Mouse (Mus musculus) neutrophil, adult 5-6 weeks (primary cell): ENCODE results near the gene Susd1. TPM values are rescaled to one million over a fixed set of nuclear protein-coding genes. Genes with fewer than 3 reads are reported as not detected.
A peak's percentile ranks its signal among the peaks of the same experiment; 100 is the strongest.

Experiments
- ATAC-seq: fragments of 151-379, 151-347 bp; 2 replicates; pipeline ENCODE4 v1.8.0; 2017; ENCODE audit warnings: mild to moderate bottlenecking, moderate TSS enrichment; ENCODE audit not compliant: insufficient number of reproducible peaks, poor library complexity, low FRiP score, severe bottlenecking; ENCODE audit errors: extremely low read depth
- total RNA-seq: library from RNA; stranded (forward); fragments of 200-1000 nt; gene quantifications from 2 replicates; pipeline ENCODE4 v1.2.3, GENCODE M21; 2017

Gene Susd1
- total RNA-seq, 1 experiment from 2014 or later, result 111 TPM

GRCm38 (mm10) chr4:59331633-59332032 lies 106.8 kb downstream of the Susd1 start:
- peak; percentile 93 for ATAC-seq

DNA sequence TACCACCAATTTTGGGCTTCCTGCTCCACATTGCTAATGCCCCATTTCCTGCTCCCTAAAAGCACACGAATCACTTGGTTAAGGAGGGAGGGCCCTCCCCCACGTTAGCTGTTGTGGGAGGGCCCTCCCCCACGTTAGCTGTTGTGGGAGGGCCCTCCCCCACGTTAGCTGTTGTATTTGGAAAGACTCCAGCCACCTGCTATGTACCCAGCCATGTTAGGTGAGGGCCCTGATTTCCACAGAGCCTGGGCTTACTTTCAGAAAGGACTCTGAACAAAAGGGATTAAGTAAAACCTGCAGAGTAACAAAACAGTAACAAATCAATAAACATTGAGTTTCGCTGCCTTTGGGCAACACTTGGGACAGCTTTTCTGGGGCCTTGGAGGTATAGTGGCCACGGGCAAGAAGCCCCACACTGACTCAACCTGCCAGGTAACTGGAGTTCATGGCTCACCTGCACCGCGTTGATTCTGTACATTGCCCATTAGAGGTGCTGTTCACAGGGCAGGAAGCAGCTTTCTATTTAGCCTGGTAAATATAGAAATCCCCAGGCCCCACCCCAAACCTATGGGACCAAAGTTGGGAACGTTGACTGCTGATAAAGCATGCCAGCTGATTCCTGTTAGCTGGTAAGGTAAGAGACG lies 107.3 kb downstream of the Susd1 start:
- no peak for ATAC-seq

- no peak for ATAC-seq
These were observed 108.8 kb downstream of the Susd1 start for GRCm38 (mm10) chr4:59329461-59330304.

- ATAC-seq, result no peak
These were observed 109.6 kb downstream of the Susd1 start for GRCm38 (mm10) chr4:59328821-59329220.

GRCm38 (mm10) chr4:59327986-59328385 lies 110.4 kb downstream of the Susd1 start:
- ATAC-seq, result no peak

DNA sequence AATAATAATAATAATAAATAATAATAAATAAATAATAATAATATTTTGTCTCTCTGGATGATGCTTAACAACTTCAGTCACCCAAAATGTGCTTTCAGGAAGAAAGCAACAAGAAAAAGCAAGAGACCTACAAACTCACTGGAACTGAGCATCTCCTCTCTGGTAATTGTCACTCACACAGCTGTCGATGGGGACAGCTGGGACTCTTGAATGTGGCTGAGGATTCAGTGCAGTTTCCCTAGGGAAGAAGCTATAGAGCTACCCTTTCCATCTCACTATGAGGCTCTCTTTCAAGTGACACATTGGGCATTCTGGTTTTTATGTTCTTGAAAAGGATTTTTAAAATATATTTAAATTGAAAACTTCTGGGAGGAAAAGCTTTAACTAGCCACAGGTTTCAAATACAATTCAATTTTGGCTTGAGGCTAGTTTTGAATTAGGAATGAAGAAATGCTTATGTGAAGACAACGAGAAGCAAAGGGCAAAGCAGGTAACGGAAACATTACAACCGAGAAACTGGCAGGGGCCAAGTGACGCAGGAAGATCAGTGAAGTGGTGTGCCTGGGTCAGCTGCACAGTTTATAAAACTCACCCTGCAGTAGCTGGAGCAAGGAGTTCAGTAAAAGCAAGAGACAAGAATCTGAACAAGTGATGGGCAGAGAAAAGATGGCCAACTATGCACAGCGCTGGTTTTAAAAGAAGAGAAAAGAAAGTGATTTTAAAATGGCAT lies 112.2 kb downstream of the Susd1 start:
- ATAC-seq, result no peak

- no peak for ATAC-seq
These were observed 114.1 kb downstream of the Susd1 start for GRCm38 (mm10) chr4:59324317-59324716.

- ATAC-seq, result no peak
These were observed 115.2 kb downstream of the Susd1 start for GRCm38 (mm10) chr4:59323231-59323651.

- ATAC-seq, result no peak
These were observed 115.7 kb downstream of the Susd1 start for GRCm38 (mm10) chr4:59322733-59323132.

GRCm38 (mm10) chr4:59322056-59322455 lies 116.4 kb downstream of the Susd1 start:
- no peak for ATAC-seq

DNA sequence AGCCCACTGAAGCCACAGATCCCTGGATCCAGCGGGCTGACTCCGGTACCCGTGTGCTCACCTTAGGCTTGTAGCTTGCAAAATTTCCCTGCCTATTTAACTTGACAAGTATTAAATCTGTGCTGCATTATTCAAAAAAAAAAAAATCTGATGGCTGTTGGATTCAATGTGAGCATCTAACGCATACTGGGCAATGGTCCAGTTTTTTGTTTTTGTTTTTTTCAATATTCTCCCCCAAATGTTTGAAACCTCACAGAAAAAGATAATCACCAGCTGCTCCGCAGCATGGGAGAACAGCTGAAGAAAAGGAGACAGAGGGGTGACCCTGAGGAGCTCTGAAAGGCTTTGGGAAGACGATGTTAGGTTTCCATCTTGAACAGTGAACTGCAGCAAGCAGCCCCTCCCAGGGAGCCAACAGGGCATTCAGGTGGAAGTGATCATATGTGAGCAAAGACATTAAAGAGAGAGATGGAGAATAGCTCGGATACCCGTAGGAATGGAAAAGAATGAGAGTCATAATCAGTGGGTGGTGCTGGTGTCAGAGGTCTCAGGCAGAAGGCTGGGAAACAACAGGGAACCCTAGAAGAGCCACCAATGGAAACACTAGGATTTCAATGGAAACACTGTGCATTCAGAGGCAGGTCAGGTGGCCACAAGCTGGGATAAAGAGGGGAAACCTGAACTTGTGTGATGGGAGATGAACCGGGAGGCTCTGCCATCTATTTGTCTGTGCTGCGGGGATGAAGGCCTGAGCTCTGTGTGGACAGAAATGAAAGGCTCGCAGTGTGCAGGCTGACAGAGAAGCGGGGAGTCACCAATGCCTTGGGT lies 117.0 kb downstream of the Susd1 start:
- no peak for ATAC-seq

DNA sequence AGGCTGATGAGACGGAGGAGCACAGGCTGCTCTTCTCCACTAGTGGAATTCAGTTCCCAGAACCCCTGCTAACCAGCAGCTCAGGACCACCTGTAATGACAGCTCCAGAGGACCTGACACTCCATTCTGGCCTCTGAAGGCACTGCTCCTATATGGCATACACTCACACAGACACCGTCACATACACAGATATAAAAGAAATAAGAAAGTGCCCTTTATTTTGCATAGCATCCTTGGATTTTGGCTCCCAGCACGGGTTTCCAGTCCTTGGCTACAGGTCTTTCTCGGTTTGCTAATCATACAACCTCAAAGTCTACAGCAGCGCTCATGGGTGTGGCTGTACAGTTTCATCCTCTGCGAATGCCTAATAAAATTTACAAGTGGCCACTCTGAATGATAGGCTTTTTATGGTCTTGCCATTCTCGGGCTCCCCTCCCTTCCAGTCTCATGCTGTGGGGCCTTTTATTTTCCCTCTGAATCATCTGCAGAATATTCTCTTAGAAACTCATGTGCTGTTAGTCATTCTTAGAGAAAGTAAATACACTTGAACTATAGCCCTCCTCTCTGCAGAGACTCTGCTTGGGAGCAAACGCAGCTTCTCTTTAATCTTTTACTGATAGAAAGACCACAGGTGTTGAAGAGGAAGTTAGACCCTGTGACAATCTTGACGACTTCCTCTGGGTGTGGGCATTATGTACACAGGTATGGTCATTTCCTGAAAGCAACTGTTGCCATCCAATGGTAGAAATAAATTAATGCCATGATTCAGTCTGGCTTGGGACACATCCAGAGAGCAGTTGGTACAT lies 119.1 kb downstream of the Susd1 start:
- ATAC-seq, result peak; percentile 58

DNA sequence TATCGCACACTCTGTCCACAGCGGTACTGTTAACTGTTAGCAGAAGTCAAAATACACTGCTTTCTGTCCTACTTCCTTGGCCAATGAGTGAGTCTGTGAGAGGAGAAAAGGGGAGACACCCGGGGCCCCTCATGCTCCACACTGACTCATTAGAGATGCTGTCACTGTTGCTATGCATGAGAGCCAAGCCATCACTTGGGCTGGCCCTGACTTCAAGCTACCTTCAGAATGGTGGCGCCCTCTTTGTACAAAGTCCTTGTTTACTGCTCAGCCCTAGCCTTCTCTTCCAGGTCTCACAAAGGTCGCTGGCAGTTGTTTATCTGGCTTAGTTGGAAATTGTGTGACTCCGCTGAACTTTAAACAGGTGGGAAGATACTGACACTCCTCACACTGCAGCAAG lies 119.8 kb downstream of the Susd1 start:
- no peak for ATAC-seq

GRCm38 (mm10) chr4:59315553-59316405 lies 122.7 kb downstream of the Susd1 start:
- ATAC-seq, result no peak

GRCm38 (mm10) chr4:59314939-59315552 lies 123.4 kb downstream of the Susd1 start:
- ATAC-seq, result no peak

DNA sequence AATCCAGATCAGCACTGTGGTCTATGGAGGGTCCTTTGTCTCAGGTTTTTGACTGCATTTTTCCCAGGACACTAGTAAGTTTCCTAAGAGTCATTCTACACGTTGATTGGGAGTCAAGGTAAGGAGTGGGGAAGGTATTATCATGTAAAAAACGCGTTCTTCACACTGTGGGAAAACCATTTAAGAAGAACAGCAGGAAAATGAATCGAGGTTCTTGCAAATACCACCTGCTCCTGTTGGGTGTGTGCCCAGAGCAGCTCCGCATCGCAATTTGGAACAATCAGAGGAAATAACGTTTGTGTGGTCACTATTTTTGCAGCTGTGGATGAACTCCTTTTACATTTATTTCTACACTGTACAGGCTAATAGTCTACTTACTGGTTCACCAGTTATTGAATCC lies 125.5 kb downstream of the Susd1 start:
- ATAC-seq, result no peak

GRCm38 (mm10) chr4:59310590-59310989 lies 127.8 kb downstream of the Susd1 start:
- no peak for ATAC-seq
